Mouse (Mus musculus): ENCODE measurements around the gene Fance. TPM values are rescaled to one million over a fixed set of nuclear protein-coding genes. Genes with fewer than 3 reads are reported as not detected.
A peak's percentile ranks its signal among the peaks of the same experiment; 100 is the strongest.

Fance gene
- polyA plus RNA-seq, 1 experiment from 2014 or later: 20.2 TPM

GRCm38 (mm10) chr17:28371286-28371685 lies 58.0 kb downstream of the Fance start:
- Histone ChIP-seq H3K9me3 (ENCODE audit: control insufficient read depth, low read length) (no peaks in the 10 kb centered on the region), H3K27ac (ENCODE audit: low read length) (no peak overlapping the region), H3K4me2 (ENCODE audit: low read depth, low read length) (no peak overlapping the region), H3K4me1 (ENCODE audit: control insufficient read depth, insufficient read depth, low read length) (peaks cover 10% of the 10 kb centered on the region; the same call in 1 of the 2 replicates), H3K27me3 (replicated peaks; ENCODE audit: control insufficient read depth, insufficient read depth, low read length) (peaks cover 11% of the 10 kb centered on the region; the same call in 1 of the 2 replicates), H3K9ac (ENCODE audit: low read depth, low read length) (no peak overlapping the region), H3K4me3 (ENCODE audit: low read length) (no peak overlapping the region), H3K36me3 (ENCODE audit: control insufficient read depth, insufficient read depth, low read length) (no peaks in the 10 kb centered on the region)
- ATAC-seq: no peak
- WGBS: 54% methylated on average over 2 of the region's 2 CpGs

DNA sequence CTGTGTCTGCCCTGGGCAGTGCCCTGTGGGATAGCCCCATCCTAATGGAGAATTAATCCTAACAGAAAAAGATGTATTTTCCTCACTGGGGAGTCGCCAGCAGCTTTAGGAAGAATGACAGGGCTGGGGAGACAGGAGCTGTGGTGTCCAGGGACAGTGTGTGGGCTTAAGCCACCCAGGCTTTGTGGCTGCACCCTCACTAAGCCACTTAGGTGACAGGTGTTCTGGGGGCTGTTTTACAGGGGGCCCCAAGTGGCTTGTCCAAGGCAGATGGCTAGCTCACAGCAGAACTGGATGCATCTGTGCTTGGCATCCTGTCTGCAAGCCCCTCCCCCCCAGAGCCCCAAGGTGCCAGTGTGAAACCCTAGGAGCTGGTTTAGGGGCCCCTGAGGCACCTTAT lies 58.6 kb downstream of the Fance start:
- ATAC-seq: no peak
- WGBS: 78% methylated on average over 1 of the region's 1 CpGs
- Histone ChIP-seq H3K9me3 (ENCODE audit: control insufficient read depth, low read length) (no peaks in the 10 kb centered on the region), H3K4me3 (ENCODE audit: low read length) (no peak overlapping the region), H3K27me3 (replicated peaks; ENCODE audit: control insufficient read depth, insufficient read depth, low read length) (peaks cover 11% of the 10 kb centered on the region; the same call in 1 of the 2 replicates), H3K4me2 (ENCODE audit: low read depth, low read length) (no peak overlapping the region), H3K9ac (ENCODE audit: low read depth, low read length) (no peak overlapping the region), H3K4me1 (ENCODE audit: control insufficient read depth, insufficient read depth, low read length) (peaks cover 10% of the 10 kb centered on the region; the same call in 1 of the 2 replicates), H3K27ac (ENCODE audit: low read length) (no peak overlapping the region), H3K36me3 (ENCODE audit: control insufficient read depth, insufficient read depth, low read length) (no peaks in the 10 kb centered on the region)

GRCm38 (mm10) chr17:28373821-28374220 lies 60.5 kb downstream of the Fance start:
- WGBS: 16% methylated on average over 10 of the region's 10 CpGs
- no peaks in the 10 kb centered on the region for H3K36me3 ChIP-seq (ENCODE audit: control insufficient read depth, insufficient read depth, low read length)
- no peak overlapping the region for H3K9ac ChIP-seq (ENCODE audit: low read depth, low read length)
- H3K4me1 ChIP-seq (ENCODE audit: control insufficient read depth, insufficient read depth, low read length): peaks cover 6% of the 10 kb centered on the region; the same call in 1 of the 2 replicates
- no peak overlapping the region for H3K27ac ChIP-seq (ENCODE audit: low read length)
- peaks cover 11% of the 10 kb centered on the region; the same call in 1 of the 2 replicates for H3K27me3 ChIP-seq (replicated peaks; ENCODE audit: control insufficient read depth, insufficient read depth, low read length)
- ATAC-seq: peak; percentile 48; the same call in 1 of the 2 replicates
- no peaks in the 10 kb centered on the region for H3K9me3 ChIP-seq (ENCODE audit: control insufficient read depth, low read length)
- H3K4me3 ChIP-seq (ENCODE audit: low read length): no peak overlapping the region
- H3K4me2 ChIP-seq (ENCODE audit: low read depth, low read length): no peak overlapping the region

- no peak for ATAC-seq
- Histone ChIP-seq H3K4me1 (ENCODE audit: control insufficient read depth, insufficient read depth, low read length) (peaks cover 6% of the 10 kb centered on the region; the same call in 1 of the 2 replicates), H3K27me3 (replicated peaks; ENCODE audit: control insufficient read depth, insufficient read depth, low read length) (peaks cover 11% of the 10 kb centered on the region; the same call in 1 of the 2 replicates), H3K27ac (ENCODE audit: low read length) (no peak overlapping the region), H3K4me2 (ENCODE audit: low read depth, low read length) (no peak overlapping the region), H3K4me3 (ENCODE audit: low read length) (no peak overlapping the region), H3K9ac (ENCODE audit: low read depth, low read length) (no peak overlapping the region), H3K36me3 (ENCODE audit: control insufficient read depth, insufficient read depth, low read length) (no peaks in the 10 kb centered on the region), H3K9me3 (ENCODE audit: control insufficient read depth, low read length) (no peaks in the 10 kb centered on the region)
- WGBS: 17% methylated on average over 15 of the region's 16 CpGs
These were observed 61.2 kb downstream of the Fance start for GRCm38 (mm10) chr17:28374494-28374893.

DNA sequence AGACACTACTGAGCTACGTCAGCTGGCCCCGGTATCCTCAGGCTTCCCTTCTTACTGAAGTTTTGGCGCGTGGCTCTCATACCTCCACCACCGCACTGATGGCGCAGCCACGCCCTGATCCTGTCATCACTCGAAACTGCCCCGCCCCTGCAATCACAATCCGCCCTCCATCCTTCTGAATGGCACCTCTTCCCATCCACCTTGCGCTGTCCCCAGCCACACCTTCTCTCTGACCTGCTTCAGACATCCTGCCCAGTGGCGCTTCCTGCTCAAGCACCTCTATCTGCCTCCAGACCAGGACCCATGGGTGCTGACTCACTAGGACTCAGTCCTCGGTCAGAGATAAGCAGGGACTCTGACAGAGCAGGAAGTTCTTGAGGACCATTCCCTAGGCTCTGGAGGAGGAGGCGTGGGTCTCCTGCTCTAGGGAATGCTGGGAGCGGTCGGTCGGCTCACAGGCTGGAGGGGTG lies 62.3 kb downstream of the Fance start:
- peak; percentile 78 for ATAC-seq
- no peak overlapping the region for H3K9ac ChIP-seq (ENCODE audit: low read depth, low read length)

More for the DNA sequence above, 62.3 kb downstream of the Fance start:
- H3K27me3 ChIP-seq (replicated peaks; ENCODE audit: control insufficient read depth, insufficient read depth, low read length): peaks cover 11% of the 10 kb centered on the region; the same call in 1 of the 2 replicates
- no peaks in the 10 kb centered on the region for H3K9me3 ChIP-seq (ENCODE audit: control insufficient read depth, low read length)
- WGBS: 7% methylated on average over 17 of the region's 17 CpGs
- peaks cover 6% of the 10 kb centered on the region; the same call in 1 of the 2 replicates for H3K4me1 ChIP-seq (ENCODE audit: control insufficient read depth, insufficient read depth, low read length)
- H3K27ac ChIP-seq (ENCODE audit: low read length): no peak overlapping the region
- no peak overlapping the region for H3K4me3 ChIP-seq (ENCODE audit: low read length)
- peak overlapping the region; percentile 6; the same call in 1 of the 2 replicates for H3K4me2 ChIP-seq (ENCODE audit: low read depth, low read length)
- H3K36me3 ChIP-seq (ENCODE audit: control insufficient read depth, insufficient read depth, low read length): no peaks in the 10 kb centered on the region

Other genes with a start within 250 kb of the Fance start
- 1.6 TPM in 2 replicates for gene Tcp11, start 232.9 kb upstream of the Fance start, polyA plus RNA-seq (2015; fragmentation: Nextera tagmentation; extraction: Ambion mirVana)
- 1.0 and 1.1 TPM in 2 replicates for gene Scube3, start 171.4 kb upstream of the Fance start, polyA plus RNA-seq (2015; fragmentation: Nextera tagmentation; extraction: Ambion mirVana)
- gene Zfp523, start 136.4 kb upstream of the Fance start, polyA plus RNA-seq (2015; fragmentation: Nextera tagmentation; extraction: Ambion mirVana): 22.1 and 23.7 TPM in 2 replicates
- gene Def6, start 105.7 kb upstream of the Fance start, polyA plus RNA-seq (2015; fragmentation: Nextera tagmentation; extraction: Ambion mirVana): 3.0 and 3.6 TPM in 2 replicates
- 2.2 and 2.3 TPM in 2 replicates for gene Ppard, start 80.8 kb upstream of the Fance start, polyA plus RNA-seq (2015; fragmentation: Nextera tagmentation; extraction: Ambion mirVana)
- gene Rpl10a, start 15.0 kb downstream of the Fance start, polyA plus RNA-seq (2015; fragmentation: Nextera tagmentation; extraction: Ambion mirVana): 591 and 604 TPM in 2 replicates
- 8.5 and 9.3 TPM in 2 replicates for gene Tead3, start 37.3 kb downstream of the Fance start, polyA plus RNA-seq (2015; fragmentation: Nextera tagmentation; extraction: Ambion mirVana)
- 3.0 and 3.6 TPM in 2 replicates for gene Tulp1, start 51.7 kb downstream of the Fance start, polyA plus RNA-seq (2015; fragmentation: Nextera tagmentation; extraction: Ambion mirVana)
- gene Fkbp5, start 204.0 kb downstream of the Fance start, polyA plus RNA-seq (2015; fragmentation: Nextera tagmentation; extraction: Ambion mirVana): 22.0 and 27.3 TPM in 2 replicates
- not detected in 2 replicates for gene Armc12, start 217.3 kb downstream of the Fance start, polyA plus RNA-seq (2015; fragmentation: Nextera tagmentation; extraction: Ambion mirVana)
- gene Clpsl2, start 235.9 kb downstream of the Fance start, polyA plus RNA-seq (2015; fragmentation: Nextera tagmentation; extraction: Ambion mirVana): not detected in 2 replicates
- 1,810 and 2,508 TPM in 2 replicates for gene Clps, start 247.2 kb downstream of the Fance start, polyA plus RNA-seq (2015; fragmentation: Nextera tagmentation; extraction: Ambion mirVana)